Mouse (Mus musculus) megakaryocyte-erythroid progenitor cell, adult 5 weeks (primary cell): ENCODE data around the gene Aspdh. TPM values are rescaled to one million over a fixed set of nuclear protein-coding genes. Genes with fewer than 3 reads are reported as not detected.

Experiments used
- polyA plus RNA-seq: library from polyadenylated mRNA; stranded (reverse); fragments of >175 nt; gene quantifications from 2 replicates; pipeline ENCODE4 v1.2.3, GENCODE M21; 2012

The Aspdh gene
- not detected in 2 replicates for polyA plus RNA-seq

DNA sequence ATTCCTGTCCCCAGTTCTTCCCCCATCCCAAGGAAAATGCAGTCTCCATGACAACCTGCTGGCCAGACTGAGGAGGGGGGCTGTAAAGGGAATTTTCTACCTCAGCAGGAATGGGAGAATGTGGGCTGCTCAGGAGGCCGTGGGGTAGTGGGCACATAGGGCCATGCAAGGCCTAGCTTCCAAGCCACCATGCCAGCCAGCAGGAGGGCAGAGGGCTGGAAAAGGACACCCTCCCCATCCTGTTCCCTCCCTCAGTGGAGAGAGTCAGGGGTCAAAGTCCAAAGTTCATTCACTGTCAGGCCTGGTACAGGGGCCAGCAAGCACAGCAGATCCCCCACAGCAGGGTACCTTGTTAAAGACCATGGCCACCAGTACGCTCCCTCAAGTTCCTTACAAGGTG lies at the start of gene Aspdh:
Gene Aspdh (plus strand): TSS at position 281 of the 400 bp plus-strand sequence.

DNA sequence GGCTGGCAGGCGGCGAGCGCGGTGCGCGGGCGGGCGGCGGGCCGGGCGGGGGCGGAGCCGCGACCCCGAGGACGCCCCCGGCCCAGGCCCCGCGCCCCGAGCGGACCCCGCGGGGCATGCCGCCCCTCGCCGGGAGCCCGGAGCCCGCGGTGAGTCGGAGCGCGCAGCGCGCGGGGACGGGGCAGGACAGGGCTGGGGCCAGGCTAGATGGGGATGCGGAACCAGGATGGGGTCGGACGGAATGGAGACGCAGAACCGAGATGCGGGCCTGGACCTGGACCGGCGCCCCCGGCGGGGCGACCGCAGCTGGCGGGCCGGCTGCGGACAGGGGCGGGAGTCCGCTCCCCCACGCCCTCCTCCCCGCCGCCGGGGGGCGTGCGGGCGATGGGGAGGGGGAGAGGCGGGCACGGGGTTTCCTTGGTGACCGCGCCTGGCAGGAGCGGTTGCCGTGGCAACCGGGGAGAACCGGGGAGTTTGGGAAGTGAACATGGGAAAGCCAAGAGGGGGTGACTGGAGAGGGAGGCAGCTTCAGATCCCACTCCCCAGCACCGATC lies 36.1 kb upstream of the Aspdh start, which contains the start of gene Lrrc4b:
Gene Lrrc4b (plus strand): TSS at position 51 of the 554 bp plus-strand sequence.

DNA sequence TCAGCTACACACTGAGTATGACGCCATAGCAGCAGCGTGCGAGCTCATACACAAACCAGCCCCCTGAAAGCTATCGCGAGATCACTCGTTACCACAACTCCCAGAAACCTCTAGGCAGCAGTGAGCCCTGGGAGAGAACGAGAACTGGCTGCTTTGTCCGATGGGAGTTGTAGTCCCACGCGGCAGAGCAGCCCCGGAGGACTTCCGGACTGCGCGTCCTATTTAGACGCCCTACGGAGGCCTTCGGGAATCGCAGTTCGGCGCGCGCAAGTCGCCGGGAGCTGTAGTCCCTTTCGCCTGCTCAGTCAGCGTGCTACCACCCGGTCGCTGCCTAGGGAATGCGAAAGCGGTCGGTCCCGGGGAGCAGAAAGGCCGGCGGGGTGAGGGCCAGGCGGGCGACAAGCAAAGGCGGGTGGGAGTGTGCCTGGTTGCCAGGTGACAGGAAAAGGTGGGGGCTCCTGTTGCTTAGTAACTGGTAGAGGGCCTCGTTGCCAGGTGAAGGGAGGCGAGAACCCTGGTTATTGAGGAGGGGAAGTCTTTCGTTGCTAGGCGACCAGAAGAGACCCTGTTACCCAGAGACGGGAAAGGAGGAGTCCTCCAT lies 2.7 kb downstream of the Aspdh start, which contains the start of gene Josd2:
Gene Josd2 (plus strand): TSS at position 170 of the 601 bp plus-strand sequence.

DNA sequence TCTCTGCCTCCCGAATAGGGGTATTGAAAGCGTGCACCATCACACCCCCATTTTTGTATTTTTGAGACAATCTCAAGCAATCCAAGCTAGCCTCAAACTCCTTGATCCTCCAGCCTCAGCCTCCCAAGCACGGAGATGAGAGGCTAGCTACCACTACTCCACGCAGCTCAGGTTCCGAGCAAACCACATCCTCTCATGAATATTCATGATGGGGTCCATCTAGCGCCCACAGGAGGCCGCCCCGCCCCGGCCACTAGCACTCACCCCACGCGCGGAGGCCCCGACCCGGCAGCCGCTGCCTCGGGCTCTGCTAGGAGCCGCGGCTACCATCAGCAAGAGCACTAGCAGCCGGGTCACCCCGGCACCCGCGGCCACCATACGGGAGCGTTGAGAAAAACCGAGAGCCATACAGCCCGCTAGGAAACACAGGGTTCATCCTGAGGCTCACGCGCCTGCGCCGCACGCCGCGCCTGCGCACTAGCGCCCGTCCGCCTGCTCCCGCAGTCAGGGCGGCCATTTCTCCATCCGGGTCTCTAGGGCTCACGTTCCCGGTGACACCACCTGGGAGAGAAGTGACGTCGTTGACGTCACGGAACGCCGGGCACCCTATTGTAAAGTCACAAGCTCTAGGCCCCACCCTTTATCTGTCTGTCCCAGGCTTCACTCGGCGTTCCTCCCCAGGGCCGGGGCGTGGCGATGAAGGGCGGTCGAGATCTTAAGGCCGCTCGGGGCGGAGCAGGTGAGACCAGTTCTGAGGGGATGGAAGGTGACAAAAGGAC lies 31.0 kb downstream of the Aspdh start, which contains the start of the genes Emc10 and Fam71e1:
Gene Emc10 (minus strand): TSS at position 538 of the 779 bp plus-strand sequence.
Gene Fam71e1 (plus strand): TSS at position 590 of the 779 bp plus-strand sequence.

Other genes with a start within 250 kb of the Aspdh start
- gene Klk1b5, start 249.4 kb upstream of the Aspdh start, polyA plus RNA-seq, result not detected in 2 replicates
- not detected in 2 replicates for gene Klk1, start 240.0 kb upstream of the Aspdh start, polyA plus RNA-seq
- gene Gm36864, start 229.2 kb upstream of the Aspdh start, polyA plus RNA-seq, result not detected in 2 replicates
- 0.34 TPM in 1 of 2 replicates, not detected in the other for gene 1700028J19Rik, start 218.7 kb upstream of the Aspdh start, polyA plus RNA-seq
- 249 and 336 TPM in 2 replicates for gene 2410002F23Rik, start 218.7 kb upstream of the Aspdh start, polyA plus RNA-seq
- gene Acp4, start 208.0 kb upstream of the Aspdh start, polyA plus RNA-seq, result not detected in 2 replicates
- gene Gm15517, start 203.9 kb upstream of the Aspdh start, polyA plus RNA-seq, result not detected in 2 replicates
- 5.0 and 6.2 TPM in 2 replicates for gene Clec11a, start 158.5 kb upstream of the Aspdh start, polyA plus RNA-seq
- gene Shank1, start 155.1 kb upstream of the Aspdh start, polyA plus RNA-seq, result 0.90 and 0.94 TPM in 2 replicates
- 1.0 and 1.1 TPM in 2 replicates for gene Syt3, start 81.3 kb upstream of the Aspdh start, polyA plus RNA-seq
- 2.9 and 3.5 TPM in 2 replicates for gene 1700008O03Rik, start 79.6 kb upstream of the Aspdh start, polyA plus RNA-seq
- gene Lrrc4b, start 36.4 kb upstream of the Aspdh start, polyA plus RNA-seq, result not detected in 2 replicates
- 226 and 232 TPM in 2 replicates for gene Josd2, start 2.6 kb downstream of the Aspdh start, polyA plus RNA-seq
- 312 and 350 TPM in 2 replicates for gene Emc10, start 31.1 kb downstream of the Aspdh start, polyA plus RNA-seq
- gene Fam71e1, start 31.2 kb downstream of the Aspdh start, polyA plus RNA-seq, result 4.4 and 8.6 TPM in 2 replicates
- 0.10 and 0.13 TPM in 2 replicates for gene Mybpc2, start 59.3 kb downstream of the Aspdh start, polyA plus RNA-seq
- 5.7 and 20.9 TPM in 2 replicates for gene Spib, start 66.7 kb downstream of the Aspdh start, polyA plus RNA-seq
- gene Pold1, start 83.5 kb downstream of the Aspdh start, polyA plus RNA-seq, result 269 and 288 TPM in 2 replicates
- 429 and 491 TPM in 2 replicates for gene Nr1h2, start 88.6 kb downstream of the Aspdh start, polyA plus RNA-seq
- gene Napsa, start 107.0 kb downstream of the Aspdh start, polyA plus RNA-seq, result 114 and 146 TPM in 2 replicates
- gene Kcnc3, start 125.3 kb downstream of the Aspdh start, polyA plus RNA-seq, result 4.8 and 5.4 TPM in 2 replicates
- gene Myh14, start 205.5 kb downstream of the Aspdh start, polyA plus RNA-seq, result 0.20 and 0.25 TPM in 2 replicates
- not detected in 2 replicates for gene Izumo2, start 243.4 kb downstream of the Aspdh start, polyA plus RNA-seq